Mouse (Mus musculus) G1E (cell line): Measurements from ENCODE around the gene Klhl29.

Experiments
- CTCF ChIP-seq: IDR thresholded peaks from 2 replicates; pipeline ENCODE4 v1.5.1; 2012; ENCODE audit warnings: low read depth, low read length, inconsistent platforms, mixed read lengths
- GATA1 ChIP-seq: IDR thresholded peaks from 2 replicates; pipeline ENCODE4 v1.6.1; 2012; ENCODE audit warnings: borderline replicate concordance, low read length, inconsistent platforms, mixed read lengths
- GATA2 ChIP-seq: IDR thresholded peaks from 2 replicates; pipeline ENCODE4 v1.6.1; 2012; ENCODE audit warnings: low read depth, low read length, inconsistent platforms, borderline replicate concordance
- POLR2AphosphoS5 ChIP-seq: IDR thresholded peaks from 2 replicates; pipeline ENCODE4 v1.6.1; 2012; ENCODE audit warnings: low read depth, low read length, inconsistent platforms; ENCODE audit not compliant: insufficient replicate concordance
- TAL1 ChIP-seq: conservative IDR thresholded peaks from 2 replicates; pipeline ENCODE4 v1.6.1; 2012; ENCODE audit warnings: low read depth, low read length, inconsistent platforms, mixed read lengths

DNA sequence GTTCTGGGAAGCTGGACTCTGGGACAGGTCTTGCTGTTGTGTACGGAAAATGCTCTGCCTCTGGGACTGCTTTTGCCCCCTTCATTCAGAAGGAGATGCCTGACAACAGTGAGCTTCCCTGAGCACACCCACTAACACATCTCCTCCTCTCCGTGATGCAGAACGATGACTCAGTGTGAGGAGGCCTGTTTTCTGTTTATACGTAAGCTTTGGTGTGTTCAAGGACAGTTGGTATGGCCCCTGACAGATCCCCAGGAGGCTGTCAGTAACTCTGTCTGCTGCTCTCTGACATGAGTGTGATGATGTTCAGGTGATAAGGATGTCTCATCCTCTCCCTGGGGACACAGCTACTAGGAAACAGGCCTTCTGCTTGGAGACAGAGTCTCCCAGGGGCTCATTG, 193.3 kb downstream of the Klhl29 start:
- TF ChIP-seq CTCF (no peak), GATA1 (no peak), TAL1 (no peak), GATA2 (no peak), POLR2AphosphoS5 (no peak)
